Mouse (Mus musculus): ENCODE data around the gene Hivep3. TPM values are rescaled to one million over a fixed set of nuclear protein-coding genes. Genes with fewer than 3 reads are reported as not detected.
A peak's percentile ranks its signal among the peaks of the same experiment; 100 is the strongest.

The Hivep3 gene
- polyA plus RNA-seq, 1 experiment from 2014 or later: 2.1 TPM

DNA sequence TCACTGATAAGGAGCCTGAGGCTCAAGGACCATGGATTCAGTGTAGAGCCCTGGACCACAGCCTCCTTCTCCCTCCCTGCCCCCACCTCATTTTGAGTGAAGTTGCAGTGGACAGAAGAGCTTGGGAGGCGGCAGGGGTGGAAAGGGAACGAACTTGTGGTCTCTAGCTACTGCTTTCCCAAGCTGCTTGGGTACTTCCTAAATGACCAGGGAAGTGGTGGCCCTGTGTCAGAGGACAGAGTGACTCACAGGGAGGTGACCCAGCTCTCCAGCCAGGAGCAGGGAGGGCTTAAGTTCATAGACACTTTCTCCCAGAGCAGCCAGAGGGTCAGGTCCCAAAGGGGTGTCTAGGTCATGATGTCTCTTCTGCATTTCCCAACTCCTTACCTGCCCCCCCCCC is 178.6 kb downstream of the Hivep3 start:
- Histone ChIP-seq H3K4me1 (replicated peaks) (peaks cover 6% of the 10 kb centered on the region; the same call in 1 of the 2 replicates), H3K36me3 (no peaks in the 10 kb centered on the region), H3K4me3 (no peak overlapping the region), H3K27ac (no peak overlapping the region), H3K9me3 (no peaks in the 10 kb centered on the region), H3K27me3 (ENCODE audit: insufficient read depth, poor library complexity, severe bottlenecking) (peaks cover 4% of the 10 kb centered on the region; the same call in 1 of the 2 replicates)
- DNase-seq (ENCODE audit: low spot score): no peak
- WGBS: 72% methylated on average over 2 of the region's 2 CpGs

DNA sequence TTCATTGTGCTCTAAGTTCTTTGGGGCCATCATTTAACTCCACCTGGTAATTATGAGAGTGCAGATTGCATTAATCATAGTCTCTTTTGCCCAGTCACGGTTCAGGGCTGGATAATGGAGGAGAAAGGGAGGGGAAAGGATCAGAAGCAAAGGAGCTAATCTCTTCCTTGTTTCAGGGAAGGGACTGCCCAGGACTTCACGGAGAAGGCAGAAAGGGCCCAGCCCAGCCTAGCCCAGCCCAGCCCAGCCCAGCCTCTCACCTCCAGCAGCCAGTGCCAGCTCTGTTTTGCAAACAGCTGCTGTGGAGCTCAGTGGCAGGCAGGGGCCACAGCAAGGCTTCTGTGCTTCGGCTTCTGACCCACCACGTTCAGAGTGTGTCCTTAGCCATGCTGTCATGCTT is 180.6 kb downstream of the Hivep3 start:
- no peak overlapping the region for H3K27ac ChIP-seq
- peaks cover under 1% of the 10 kb centered on the region; the same call in 1 of the 2 replicates for H3K27me3 ChIP-seq (ENCODE audit: insufficient read depth, poor library complexity, severe bottlenecking)
- no peaks in the 10 kb centered on the region for H3K36me3 ChIP-seq
- 36% methylated on average over 4 of the region's 4 CpGs for WGBS
- H3K4me3 ChIP-seq: no peak overlapping the region
- H3K4me1 ChIP-seq (replicated peaks): peaks cover 6% of the 10 kb centered on the region; the same call in 1 of the 2 replicates
- no peak for DNase-seq (ENCODE audit: low spot score)
- H3K9me3 ChIP-seq: no peaks in the 10 kb centered on the region

- 92% methylated on average over 2 of the region's 2 CpGs for WGBS
- no peak for DNase-seq (ENCODE audit: low spot score)
- Histone ChIP-seq H3K4me3 (no peak overlapping the region), H3K27ac (no peak overlapping the region), H3K4me1 (replicated peaks) (peaks cover 6% of the 10 kb centered on the region; the same call in 1 of the 2 replicates), H3K27me3 (ENCODE audit: insufficient read depth, poor library complexity, severe bottlenecking) (no peaks in the 10 kb centered on the region), H3K9me3 (no peaks in the 10 kb centered on the region), H3K36me3 (no peaks in the 10 kb centered on the region)
Observed at GRCm38 (mm10) chr4:119915069-119915468, 181.5 kb downstream of the Hivep3 start.

DNA sequence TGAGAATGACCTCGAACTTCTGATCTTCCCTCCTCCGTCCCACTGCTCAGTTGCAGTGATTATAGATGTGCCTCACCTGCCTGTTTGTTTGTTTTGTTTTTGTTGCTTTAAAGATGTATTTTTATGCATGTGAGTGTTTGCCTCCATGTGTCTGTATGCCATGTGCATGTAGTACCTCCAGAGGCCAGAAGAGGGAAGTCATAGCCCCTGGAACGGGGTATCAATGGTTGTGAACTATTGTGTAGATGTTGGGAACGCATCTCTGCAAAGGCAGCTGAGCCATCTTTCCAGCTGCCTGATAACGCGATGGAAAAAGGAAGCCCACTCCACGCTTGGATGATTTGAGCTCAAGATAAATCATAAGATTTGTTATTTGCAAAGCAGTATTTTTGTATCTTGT is 183.9 kb downstream of the Hivep3 start:
- no peak overlapping the region for H3K27ac ChIP-seq
- H3K27me3 ChIP-seq (ENCODE audit: insufficient read depth, poor library complexity, severe bottlenecking): no peaks in the 10 kb centered on the region
- H3K36me3 ChIP-seq: no peaks in the 10 kb centered on the region
- WGBS: 78% methylated on average over 7 of the region's 7 CpGs
- H3K4me3 ChIP-seq: no peak overlapping the region
- no peaks in the 10 kb centered on the region for H3K9me3 ChIP-seq
- H3K4me1 ChIP-seq (replicated peaks): peaks cover 6% of the 10 kb centered on the region; the same call in 1 of the 2 replicates
- DNase-seq (ENCODE audit: low spot score): peak; percentile 29

DNA sequence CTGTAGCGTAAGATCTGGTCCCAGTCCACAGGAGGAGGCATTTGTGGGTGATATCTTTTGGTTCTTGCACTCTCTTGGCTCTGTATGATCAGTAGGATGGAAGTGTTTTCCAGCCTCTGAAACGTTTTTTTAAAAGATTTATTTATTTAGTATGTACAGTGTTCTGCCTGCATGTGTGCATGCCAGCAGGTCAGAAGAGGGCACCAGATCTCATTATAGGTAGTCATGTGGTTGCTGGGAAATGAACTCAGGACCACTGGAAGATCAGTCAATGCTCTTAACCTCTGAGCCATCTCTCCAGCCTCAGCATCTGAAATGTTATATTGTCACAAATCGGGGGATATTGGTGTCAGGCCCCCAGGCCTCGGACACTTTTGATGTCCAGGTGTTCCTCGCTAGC is 185.8 kb downstream of the Hivep3 start:
- 78% methylated on average over 5 of the region's 5 CpGs for WGBS
- no peak overlapping the region for H3K27ac ChIP-seq
- H3K9me3 ChIP-seq: peaks cover 11% of the 10 kb centered on the region; the same call in 1 of the 2 replicates
- H3K27me3 ChIP-seq (ENCODE audit: insufficient read depth, poor library complexity, severe bottlenecking): no peaks in the 10 kb centered on the region
- H3K4me3 ChIP-seq: no peak overlapping the region
- H3K4me1 ChIP-seq (replicated peaks): peaks cover 3% of the 10 kb centered on the region; the same call in 1 of the 2 replicates
- H3K36me3 ChIP-seq: no peaks in the 10 kb centered on the region
- DNase-seq (ENCODE audit: low spot score): no peak

DNA sequence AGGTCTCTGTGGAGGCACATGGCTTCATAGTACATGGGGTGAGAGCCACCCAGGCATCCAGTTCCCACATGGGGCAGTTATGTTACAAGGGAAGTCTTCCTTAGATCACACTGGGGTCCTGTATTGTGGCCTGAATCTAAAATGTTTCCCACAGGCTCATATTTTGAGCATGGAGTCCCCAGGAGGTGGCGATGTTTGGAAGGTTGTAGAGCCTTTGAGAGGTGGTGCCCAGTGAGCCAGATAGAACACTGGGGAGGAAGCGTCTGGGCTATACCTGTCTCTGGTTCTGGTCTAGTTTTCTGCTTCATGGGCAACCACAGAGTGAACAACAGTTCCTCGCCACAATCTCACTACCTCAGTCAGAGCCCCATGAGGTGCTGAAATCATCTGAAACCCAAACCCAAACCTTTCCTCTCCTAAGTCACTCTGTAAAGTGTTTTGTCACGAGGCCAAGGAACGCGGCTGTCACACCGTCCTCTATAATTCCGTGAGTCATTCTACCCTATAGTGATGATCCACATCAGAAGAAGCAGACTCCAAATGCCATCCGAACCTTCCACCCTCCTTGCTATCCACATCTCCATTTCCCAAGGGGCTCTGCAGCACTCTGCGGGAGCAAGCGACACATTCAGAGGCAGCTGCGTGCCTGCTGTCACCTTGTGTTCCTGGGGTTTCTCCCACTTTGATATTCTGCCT is 187.6 kb downstream of the Hivep3 start:
- Histone ChIP-seq H3K27me3 (ENCODE audit: insufficient read depth, poor library complexity, severe bottlenecking) (no peaks in the 10 kb centered on the region), H3K36me3 (no peaks in the 10 kb centered on the region), H3K4me3 (no peak overlapping the region), H3K27ac (no peak overlapping the region), H3K4me1 (replicated peaks) (no peaks in the 10 kb centered on the region), H3K9me3 (peaks cover 13% of the 10 kb centered on the region; the same call in 1 of the 2 replicates)
- WGBS: 86% methylated on average over 12 of the region's 12 CpGs
- DNase-seq (ENCODE audit: low spot score): no peak

DNA sequence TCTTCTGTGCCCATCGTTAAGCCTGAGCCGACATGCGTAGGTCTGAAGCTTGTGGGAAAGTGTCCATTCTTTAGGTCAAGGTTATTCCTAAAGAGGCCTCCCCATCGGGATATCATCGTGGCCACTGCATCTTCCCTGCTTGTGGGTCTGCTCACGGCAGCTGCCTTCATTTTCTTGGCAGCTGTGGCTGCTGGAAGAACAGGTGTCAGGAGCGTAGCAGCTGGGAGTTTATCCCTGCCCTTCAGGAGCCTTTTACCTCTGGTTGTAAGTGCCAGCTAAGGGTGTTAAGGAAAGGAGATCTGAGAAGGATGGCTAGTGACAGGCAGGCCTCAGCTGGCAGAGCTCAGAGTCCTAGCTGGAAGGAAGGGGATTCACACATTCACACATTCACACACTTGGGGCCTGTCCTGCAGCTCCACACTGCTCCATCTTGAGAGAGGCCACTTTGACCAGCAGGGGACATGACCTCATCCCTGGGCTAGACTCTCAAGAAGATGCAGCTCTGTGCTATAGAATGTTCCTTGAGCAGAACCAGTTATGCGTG is 188.2 kb downstream of the Hivep3 start:
- no peaks in the 10 kb centered on the region for H3K27me3 ChIP-seq (ENCODE audit: insufficient read depth, poor library complexity, severe bottlenecking)
- H3K4me3 ChIP-seq: no peak overlapping the region
- H3K36me3 ChIP-seq: no peaks in the 10 kb centered on the region
- peaks cover 13% of the 10 kb centered on the region; the same call in 1 of the 2 replicates for H3K9me3 ChIP-seq
- DNase-seq (ENCODE audit: low spot score): no peak
- H3K27ac ChIP-seq: no peak overlapping the region
- 84% methylated on average over 8 of the region's 8 CpGs for WGBS
- no peaks in the 10 kb centered on the region for H3K4me1 ChIP-seq (replicated peaks)

DNA sequence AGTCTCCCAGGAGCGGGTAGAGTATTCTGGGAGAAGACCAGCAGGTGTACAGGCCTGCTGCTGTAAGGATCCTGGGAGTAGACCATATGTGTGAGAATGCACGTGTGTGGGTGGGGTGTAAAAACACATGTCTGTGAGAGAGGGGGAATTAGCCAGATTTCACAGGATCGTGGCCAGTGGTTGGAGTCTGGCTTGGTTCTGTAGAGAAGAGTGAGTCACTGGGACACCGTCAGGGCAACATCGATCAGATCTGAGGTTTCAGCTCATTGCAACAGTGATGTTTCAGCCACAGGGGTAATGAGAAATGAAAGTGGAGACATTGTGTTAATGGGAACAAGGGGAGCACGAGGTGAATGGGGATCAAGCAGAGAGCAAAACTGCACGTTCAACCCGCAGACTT is 189.4 kb downstream of the Hivep3 start:
- Histone ChIP-seq H3K4me3 (no peak overlapping the region), H3K27me3 (ENCODE audit: insufficient read depth, poor library complexity, severe bottlenecking) (no peaks in the 10 kb centered on the region), H3K4me1 (replicated peaks) (no peaks in the 10 kb centered on the region), H3K36me3 (no peaks in the 10 kb centered on the region), H3K9me3 (peaks cover 13% of the 10 kb centered on the region; the same call in 1 of the 2 replicates), H3K27ac (no peak overlapping the region)
- 89% methylated on average over 8 of the region's 8 CpGs for WGBS
- no peak for DNase-seq (ENCODE audit: low spot score)

DNA sequence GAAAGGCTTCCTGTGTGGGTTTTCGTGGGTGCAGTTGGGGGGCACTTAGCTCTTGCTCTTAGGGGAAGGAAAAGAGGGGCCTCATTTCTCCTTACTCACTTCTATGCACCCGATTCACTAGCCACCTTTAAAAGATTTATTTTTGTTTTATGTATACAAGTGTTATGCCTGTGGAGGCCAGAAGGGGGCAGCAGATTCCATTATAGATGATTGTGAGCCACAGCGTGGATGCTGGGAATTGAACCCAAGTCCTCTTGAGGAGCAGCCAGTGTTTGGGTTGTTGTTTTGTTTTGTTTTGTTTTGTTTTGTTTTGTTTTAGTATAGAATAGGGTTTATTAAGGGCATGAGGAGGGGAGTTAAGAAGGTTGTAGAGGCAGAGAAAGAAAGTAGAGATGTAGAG is 189.8 kb downstream of the Hivep3 start:
- no peaks in the 10 kb centered on the region for H3K4me1 ChIP-seq (replicated peaks)
- H3K27ac ChIP-seq: no peak overlapping the region
- H3K27me3 ChIP-seq (ENCODE audit: insufficient read depth, poor library complexity, severe bottlenecking): no peaks in the 10 kb centered on the region
- H3K36me3 ChIP-seq: no peaks in the 10 kb centered on the region
- no peak overlapping the region for H3K4me3 ChIP-seq
- H3K9me3 ChIP-seq: peaks cover 13% of the 10 kb centered on the region; the same call in 1 of the 2 replicates
- WGBS: 83% methylated on average over 3 of the region's 3 CpGs
- DNase-seq (ENCODE audit: low spot score): no peak

- DNase-seq (ENCODE audit: low spot score): no peak
Observed at GRCm38 (mm10) chr4:119925052-119925451, 191.5 kb downstream of the Hivep3 start.

DNA sequence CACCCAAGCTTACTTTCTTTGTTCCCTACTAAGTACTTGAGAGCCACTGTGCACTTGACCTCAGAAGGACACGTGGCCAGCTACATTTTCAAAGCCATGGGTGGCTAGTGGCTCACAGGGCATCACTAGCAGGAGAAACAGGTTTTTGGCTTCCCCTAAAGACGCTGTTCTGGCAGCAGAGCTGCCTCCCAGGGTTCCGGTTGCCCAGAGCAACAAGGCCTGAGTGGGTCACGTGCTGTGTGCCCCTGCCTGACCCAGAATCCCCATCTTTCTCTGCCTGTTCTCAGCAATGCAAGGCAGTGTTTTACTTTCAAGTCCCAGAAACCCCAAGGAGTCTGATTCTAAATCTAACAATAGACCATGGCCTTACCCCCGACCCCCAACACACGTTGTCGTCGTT is 198.3 kb downstream of the Hivep3 start:
- Histone ChIP-seq H3K27ac (peak overlapping the region; percentile 72), H3K27me3 (ENCODE audit: insufficient read depth, poor library complexity, severe bottlenecking) (no peaks in the 10 kb centered on the region), H3K4me3 (no peak overlapping the region), H3K9me3 (no peaks in the 10 kb centered on the region), H3K4me1 (replicated peaks) (peaks cover 20% of the 10 kb centered on the region), H3K36me3 (no peaks in the 10 kb centered on the region)
- 35% methylated on average over 8 of the region's 8 CpGs for WGBS
- peak; percentile 59 for DNase-seq (ENCODE audit: low spot score)

More at GRCm38 (mm10) chr4:119925052-119925451, 191.5 kb downstream of the Hivep3 start:
- H3K36me3 ChIP-seq: no peaks in the 10 kb centered on the region
- peaks cover 13% of the 10 kb centered on the region; the same call in 1 of the 2 replicates for H3K9me3 ChIP-seq
- no peak overlapping the region for H3K27ac ChIP-seq
- no peaks in the 10 kb centered on the region for H3K27me3 ChIP-seq (ENCODE audit: insufficient read depth, poor library complexity, severe bottlenecking)
- no peaks in the 10 kb centered on the region for H3K4me1 ChIP-seq (replicated peaks)
- no peak overlapping the region for H3K4me3 ChIP-seq

DNA sequence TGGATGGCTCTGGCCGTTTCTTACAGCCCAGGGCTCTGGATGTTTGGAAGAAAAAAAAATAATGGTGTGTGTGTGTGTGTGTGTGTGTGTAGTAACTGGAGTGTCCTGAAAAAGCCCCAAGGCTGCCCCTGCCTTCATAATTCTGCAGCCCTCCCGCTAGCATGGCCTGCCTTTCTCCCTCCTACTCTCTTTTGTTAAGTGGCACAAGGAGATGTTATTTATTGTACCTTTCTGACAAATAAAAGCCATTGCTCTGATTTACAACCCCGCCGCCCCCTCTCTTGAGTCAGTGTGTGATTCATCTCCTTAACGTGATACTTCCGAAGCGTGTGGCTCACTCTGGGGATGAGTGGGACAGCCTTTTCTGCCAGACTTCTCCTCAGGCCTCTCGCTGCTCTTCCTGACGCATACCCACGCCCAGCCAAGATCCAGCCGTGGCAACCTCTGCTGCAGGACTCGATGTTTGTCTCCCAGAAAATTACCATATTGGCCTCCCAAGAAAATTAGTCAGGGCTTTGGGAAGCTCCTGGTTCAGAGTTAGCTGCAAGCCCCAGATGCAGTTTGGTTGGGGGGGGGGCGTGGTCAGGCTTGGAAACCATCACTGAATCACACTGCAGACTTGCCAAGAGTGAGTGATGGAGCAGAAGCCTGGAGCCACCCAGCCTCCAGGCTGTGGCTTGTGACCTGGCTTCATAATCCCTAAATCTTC is 199.1 kb downstream of the Hivep3 start:
- Histone ChIP-seq H3K27me3 (ENCODE audit: insufficient read depth, poor library complexity, severe bottlenecking) (no peaks in the 10 kb centered on the region), H3K4me1 (replicated peaks) (peaks cover 21% of the 10 kb centered on the region), H3K9me3 (no peaks in the 10 kb centered on the region), H3K27ac (peak overlapping the region; percentile 72), H3K36me3 (no peaks in the 10 kb centered on the region), H3K4me3 (no peak overlapping the region)
- WGBS: 63% methylated on average over 13 of the region's 13 CpGs
- no peak for DNase-seq (ENCODE audit: low spot score)

DNA sequence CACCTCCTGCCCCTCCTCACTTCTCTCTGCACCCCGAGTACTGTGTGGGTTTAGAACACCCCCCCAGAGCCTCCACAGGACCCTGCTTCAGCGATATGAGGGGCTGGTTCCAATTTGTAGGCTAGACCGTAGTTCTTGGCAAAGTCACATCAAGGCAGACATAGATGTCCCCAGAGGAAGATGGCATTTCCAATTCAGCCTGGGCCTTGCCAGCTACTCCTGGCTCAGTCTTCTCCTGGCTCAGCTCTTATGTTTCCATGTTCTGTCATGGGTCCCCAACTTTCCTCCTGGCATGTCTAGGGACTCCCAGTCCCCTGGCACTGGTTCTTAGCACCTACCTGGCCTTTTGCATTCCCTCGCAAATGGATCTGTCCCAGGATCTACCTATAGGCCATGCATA is 201.3 kb downstream of the Hivep3 start:
- no peaks in the 10 kb centered on the region for H3K36me3 ChIP-seq
- WGBS: 87% methylated on average over 4 of the region's 4 CpGs
- no peaks in the 10 kb centered on the region for H3K27me3 ChIP-seq (ENCODE audit: insufficient read depth, poor library complexity, severe bottlenecking)
- peaks cover 27% of the 10 kb centered on the region for H3K4me1 ChIP-seq (replicated peaks)
- H3K27ac ChIP-seq: no peak overlapping the region
- DNase-seq (ENCODE audit: low spot score): no peak
- H3K9me3 ChIP-seq: no peaks in the 10 kb centered on the region
- no peak overlapping the region for H3K4me3 ChIP-seq

Measured in hindbrain, embryonic 10.5 days (tissue).